Mouse (Mus musculus): ENCODE measurements around the gene Iars2.

Gene Iars2

DNA sequence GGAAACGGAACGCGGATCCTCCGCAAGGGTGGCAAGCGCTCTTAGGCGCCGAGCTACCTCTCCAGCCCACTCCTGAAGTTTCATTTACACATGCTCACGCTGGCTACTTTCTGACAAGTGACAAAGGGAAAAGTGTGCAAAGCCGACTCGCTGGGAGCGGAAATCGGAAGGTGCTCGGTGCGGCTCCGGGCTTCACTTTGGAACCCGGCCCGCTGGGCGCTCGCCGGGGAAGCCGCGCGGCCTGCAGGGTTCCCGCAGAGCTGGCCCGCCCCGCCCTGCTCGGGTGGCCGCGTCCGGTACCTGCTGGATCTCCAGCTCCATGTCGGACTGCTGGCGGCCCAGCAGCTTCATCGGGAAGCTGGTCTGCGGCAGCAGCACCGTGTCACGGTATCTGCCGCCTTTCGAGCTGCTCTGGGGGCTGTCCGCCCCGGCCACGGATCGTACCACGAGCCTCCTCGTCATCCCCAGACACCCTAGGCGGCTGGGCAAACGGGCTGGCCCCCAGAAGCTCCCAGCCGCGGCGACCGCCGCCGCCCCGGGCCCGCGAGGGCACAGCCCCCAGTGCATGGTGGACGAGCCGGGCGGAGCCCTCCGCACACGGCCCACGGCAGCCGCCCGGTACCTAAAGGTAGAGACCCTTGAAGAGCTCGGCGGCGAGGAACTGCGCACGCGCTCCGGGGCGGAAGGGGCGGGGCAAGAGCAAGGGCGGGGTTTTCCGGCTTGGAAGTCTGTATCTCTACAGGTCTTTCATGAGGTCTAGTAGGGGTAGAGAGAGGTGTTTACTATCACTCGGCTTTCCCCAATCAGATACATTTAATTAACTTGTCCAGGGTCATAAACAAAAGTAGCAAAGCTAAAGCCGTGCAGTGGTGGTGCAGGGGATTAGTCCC, at the start of gene Iars2:
Iars2 (minus strand) TSS at position 676 of the 890 bp plus-strand sequence.
- DNase-seq (ENCODE audit: low read depth, low spot score): peak; percentile 83

DNA sequence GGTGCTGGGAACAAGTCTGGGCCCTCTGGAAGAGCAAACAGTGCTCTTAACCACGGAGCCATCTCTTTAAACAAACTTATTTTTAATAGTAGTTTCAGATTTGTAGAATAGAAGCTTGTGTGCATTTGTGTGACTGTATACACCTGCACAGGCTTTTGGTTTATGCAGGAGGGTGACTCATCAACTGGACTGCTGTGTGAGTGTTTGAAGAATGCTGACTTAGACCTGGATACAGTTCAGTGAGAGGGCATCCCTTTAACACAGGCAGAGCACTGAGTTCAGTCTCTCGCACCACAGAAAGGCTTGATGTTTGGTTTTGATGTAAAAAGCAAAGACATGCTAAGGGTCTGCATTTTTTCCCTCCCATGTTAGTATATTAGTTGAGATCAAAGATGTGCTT, 48.2 kb upstream of the Iars2 start:
- DNase-seq (ENCODE audit: low read depth, low spot score): no peak

DNA sequence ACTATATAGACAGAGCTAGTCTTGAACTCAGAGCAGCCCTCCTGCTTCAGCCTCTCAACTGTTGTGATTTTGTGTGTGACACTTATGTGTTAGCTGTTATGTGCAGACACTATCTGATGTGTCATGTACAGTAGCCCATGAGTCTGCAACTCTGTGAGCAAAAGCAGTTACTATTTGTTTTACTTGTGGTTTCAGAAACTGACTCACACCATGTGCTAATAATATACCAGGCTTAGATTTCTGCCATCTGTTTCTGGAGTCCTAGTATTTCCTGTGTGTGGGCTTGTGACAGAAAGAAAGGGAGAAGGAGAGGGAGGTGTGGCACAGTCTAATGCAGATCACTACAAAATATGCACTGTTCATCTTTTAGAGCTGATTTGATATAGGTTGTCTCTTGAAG, 47.2 kb upstream of the Iars2 start:
- peak; percentile 89 for DNase-seq (ENCODE audit: low read depth, low spot score)

DNA sequence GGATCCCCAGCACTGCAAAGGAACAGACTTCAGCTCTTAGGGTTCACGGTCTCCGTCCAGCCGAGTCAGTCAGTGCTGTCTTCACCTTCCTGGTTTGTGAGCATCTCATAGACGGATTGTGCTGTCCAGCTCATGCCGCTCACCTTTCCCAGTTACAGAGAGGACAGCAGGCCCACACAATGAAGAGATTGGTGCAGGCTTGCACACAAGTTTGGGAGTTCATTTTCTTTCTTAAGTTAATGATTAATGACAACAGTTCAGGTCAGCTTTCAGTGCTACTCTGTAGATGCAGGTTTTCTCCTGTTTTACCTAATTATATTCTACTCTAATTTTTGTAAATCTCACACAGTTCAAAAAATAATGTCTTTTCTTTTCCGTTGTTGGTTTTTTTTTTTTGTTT, 40.8 kb upstream of the Iars2 start:
- no peak for DNase-seq (ENCODE audit: low read depth, low spot score)

DNA sequence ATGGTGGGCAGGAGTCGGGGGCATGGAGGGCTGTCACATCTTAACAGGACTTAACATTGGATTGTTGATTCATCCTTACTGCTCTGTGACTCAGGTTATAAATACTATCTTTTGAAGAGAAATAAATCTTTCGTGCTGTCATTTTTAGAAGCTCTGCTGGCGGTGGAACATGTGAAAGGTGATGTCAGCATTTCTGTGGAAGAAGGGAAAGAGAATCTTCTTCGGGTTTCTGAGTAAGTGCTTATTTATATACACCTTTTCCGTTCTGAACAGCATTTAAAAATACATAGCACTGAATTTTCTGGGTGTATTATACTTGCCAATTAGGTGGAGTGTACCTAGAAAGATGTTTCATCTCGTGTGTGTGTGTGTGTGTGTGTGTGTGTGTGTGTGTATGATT, 38.2 kb upstream of the Iars2 start:
- DNase-seq (ENCODE audit: low read depth, low spot score): no peak

DNA sequence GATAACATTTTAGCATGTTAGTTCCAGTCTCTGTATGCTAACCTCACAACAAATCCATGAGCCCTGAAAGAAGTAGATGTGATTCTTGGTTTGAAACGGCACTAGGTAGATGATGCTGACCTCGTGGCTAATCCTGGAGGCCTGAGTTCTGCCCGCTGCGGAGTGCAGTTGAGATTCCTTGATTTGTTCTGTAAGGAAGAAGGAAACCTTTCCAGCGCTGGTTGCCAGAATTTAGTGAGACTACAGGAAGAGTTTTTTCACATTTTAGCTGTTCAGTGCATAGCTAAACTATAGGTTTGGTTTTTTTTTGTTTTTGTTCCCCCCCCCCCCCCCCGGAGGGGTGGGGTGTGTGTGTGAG, 35.0 kb upstream of the Iars2 start:
- no peak for DNase-seq (ENCODE audit: low read depth, low spot score)

DNA sequence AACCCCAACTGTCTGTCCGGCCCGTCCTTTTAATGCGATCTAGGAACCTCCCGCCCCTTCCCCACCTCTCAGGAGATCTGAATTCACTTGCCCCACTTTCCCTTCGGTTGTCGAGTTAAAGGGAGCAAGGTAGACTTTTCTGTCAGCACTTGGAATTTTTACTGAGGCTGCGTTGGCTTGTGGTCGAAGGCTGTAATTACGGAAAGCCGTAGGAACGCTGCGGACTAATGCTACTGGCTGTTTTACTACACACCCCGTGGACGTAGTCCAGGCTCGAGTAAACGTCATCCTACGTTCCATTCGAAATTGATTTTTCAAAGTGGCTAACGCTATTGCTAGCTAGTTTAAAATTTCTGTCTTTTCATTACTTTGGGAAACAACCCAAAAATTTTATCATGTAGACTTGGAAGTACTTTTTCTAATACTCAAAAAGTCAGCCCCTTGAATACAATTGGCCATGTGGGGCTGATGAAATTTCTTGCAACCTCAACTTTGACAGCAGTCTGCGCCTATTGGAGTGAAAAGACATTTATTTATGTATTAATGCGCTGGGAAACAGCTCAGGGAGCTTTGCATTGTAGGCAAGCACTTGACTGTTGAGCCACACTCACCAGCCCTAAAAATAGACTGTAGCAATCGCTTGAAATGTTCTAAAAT, 34.5 kb upstream of the Iars2 start:
- peak; percentile 91 for DNase-seq (ENCODE audit: low read depth, low spot score)

DNA sequence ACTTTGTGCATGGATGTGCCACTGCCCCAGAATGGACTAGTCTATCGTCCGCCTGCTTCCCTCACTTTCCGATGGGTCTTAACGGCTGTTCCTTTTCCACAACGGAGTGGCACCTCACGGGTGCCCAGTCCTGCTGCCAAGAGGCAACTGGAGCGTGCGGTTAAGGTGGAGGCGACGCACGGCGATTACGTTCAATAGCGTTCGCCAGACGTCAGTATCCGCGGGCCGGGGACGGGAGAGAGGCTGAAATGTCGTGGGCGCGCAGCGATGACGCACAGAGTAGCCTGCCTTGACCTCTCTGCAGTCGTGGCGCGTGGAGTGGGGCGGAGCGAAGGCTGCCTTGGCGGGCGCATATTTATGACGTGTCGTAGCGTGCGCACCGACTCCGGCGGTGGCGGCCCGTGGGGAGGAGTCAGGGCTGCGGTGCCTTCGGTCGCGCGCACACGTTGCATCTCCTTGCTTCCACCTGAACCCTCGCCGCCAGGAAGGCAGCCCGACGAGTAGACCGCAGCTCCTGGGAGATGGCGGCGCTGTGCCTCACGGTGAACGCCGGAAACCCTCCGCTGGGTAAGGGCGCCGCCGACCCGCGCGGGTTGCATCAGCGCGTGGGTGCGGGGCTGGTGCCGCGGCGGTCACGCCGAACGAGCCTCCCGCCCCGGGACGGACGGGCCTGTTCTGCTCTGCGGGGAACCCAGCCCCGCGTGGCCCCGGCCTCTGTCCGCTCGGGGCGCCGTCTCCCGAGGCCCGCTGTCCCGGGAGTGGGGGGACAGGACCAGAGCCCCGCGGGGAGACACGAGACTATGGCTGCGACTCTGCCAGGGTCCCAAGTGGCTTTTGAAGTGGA, 33.7 kb upstream of the Iars2 start, which contains the start of gene Eprs:
Eprs (plus strand) TSS at position 368 of the 844 bp plus-strand sequence.
- DNase-seq (ENCODE audit: low read depth, low spot score): peak; percentile 97

DNA sequence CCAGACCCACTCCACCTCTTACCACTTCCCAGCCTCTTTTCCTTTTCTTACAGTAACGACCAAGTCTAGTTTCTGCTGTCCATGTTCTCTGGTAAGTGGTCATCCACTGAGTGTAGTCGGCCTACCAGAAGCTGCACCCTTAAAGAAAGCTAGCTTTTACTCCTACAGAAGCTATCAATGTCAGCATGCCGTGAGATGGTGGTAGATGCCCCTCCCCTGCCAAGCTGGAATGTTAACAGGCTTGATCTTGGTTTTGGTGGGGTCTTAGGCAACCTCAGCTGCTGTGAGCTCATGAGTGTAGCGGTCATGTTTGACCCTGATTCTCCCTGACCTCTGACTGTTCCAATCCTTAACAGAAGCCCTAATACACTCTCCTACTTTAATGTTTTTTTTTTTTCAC, 29.0 kb upstream of the Iars2 start:
- DNase-seq (ENCODE audit: low read depth, low spot score): no peak

DNA sequence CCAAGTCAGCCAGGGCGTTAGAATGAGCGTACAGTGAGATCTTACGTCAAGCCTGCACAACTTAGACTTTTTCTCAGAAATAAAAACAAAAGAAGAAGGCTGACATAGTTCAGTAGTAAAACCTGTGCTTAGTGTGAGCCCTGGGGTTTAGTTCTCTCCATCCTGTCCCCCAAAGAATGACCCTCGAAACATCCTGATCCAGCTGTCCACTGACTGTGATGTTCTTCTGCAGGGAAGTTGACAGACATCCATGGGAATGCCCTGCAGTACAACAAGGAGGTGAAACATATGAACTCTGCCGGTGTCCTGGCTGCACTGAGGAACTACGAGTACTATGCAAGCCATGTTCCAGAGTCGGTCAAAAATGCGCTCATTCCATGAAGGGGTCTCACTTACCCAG, 27.1 kb upstream of the Iars2 start:
- no peak for DNase-seq (ENCODE audit: low read depth, low spot score)

DNA sequence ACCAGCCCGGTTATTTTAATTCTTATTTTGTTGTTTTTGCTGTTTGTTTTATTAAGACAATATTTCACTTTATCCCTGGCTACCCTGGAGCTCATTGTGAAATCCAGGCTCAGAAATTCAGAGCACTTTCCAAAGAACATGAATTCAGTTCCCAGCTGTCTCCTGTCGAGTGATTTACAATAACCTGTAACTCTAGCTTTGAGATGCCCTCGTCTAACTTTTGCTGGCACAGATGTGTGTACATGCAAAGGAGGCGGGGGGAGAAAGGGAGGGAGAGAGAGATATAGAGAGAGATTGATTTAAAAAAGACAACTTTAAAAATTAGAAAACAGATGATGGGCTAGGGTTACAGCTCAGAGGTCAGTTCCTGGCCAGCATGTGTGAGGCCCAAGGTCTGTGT, 25.5 kb upstream of the Iars2 start:
- no peak for DNase-seq (ENCODE audit: low read depth, low spot score)

DNA sequence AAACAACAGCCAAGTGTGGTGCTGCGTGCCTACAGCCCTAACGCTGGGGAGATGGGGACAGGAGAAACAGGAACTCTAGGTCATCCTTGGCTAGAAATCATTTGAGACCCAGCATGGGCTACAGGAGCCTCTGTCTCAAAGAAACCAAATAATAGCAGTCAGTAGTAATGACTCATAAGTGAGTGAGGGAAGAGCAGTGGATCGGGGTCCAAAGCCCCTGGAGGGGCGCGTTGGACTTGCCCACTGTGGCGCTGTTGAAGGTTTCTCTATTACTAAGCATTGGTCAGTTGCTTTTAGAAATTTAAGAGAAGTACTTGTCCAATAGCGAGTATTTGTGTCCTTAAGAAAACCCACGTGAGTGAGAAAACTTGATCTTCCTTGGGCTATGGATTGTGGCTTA, 24.2 kb upstream of the Iars2 start:
- no peak for DNase-seq (ENCODE audit: low read depth, low spot score)

DNA sequence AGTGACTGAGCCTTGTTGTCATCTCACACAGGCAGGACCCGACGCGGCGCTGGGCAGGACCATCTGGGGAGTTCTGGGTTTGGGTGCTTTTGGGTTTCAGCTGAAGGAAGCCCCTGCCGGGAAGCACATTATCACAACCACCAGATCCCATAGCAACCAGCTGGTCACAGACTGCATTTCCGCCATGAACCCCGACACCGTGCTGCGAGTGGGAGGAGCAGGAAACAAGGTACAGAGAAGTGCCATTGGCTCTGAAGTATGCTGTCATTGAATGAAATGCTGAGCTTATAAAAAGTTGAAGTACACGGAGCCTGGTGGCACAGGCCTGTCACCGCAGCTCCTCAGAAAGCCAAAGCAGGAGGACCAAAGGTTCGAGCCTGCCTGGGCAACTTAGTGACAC, 23.0 kb upstream of the Iars2 start:
- DNase-seq (ENCODE audit: low read depth, low spot score): no peak

DNA sequence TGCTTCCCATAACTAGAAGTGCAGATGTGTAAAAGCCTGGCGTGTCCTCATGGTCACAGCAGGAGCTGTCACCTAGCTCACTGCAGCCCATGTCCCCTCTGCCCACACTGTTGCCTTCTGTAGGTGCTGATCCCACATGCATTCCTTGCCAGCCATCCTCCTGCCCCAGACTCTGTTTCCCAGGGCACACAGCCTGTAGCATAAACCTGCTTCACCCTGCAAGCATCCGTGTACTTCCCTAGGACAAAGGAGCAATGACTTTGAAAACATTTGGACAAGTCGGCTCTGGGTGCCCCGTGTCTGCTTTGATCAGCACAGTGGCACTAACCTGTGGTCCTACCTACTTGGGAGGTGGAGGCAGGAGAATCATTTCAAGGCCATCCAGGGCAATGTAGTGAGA, 21.4 kb upstream of the Iars2 start:
- DNase-seq (ENCODE audit: low read depth, low spot score): no peak

DNA sequence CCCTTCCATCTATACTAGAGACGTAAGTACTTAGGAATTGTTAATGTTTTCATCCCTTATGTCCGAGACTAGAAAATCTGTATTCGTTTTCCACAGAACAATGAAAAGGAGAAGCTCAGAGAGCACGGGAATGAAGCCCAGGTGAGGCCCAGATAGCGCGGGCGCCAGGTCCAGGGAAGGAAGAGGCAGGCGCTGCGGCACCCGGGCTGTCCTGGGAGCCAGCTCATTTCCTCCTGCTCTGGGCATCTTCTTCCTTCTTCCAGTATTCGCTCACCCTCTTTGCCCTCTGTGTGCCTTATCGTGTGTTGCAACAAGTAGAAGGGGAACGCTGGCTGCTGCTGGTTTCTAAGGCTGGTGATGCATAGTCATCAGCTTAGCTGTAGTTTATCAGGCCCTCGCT, 20.5 kb upstream of the Iars2 start:
- DNase-seq (ENCODE audit: low read depth, low spot score): no peak

DNA sequence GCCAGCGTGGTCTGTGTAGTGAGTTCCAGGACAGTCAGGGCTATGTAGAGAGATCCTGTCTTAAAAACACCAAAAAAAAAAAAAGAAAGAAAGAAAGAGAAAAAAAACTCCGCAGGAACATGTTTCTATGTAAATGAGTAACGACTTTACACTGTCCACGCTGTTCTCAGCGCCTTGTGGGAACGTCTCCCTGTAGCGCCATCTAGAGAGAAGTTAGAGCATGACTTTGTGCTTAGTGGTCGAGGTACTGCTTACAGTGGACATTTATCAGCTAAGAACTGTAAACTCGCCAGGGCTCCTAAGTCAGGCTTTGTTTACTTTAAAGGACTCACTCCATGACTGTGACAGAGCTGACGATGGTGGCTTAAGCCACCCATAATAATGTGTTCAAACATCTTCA, 17.0 kb upstream of the Iars2 start:
- no peak for DNase-seq (ENCODE audit: low read depth, low spot score)

DNA sequence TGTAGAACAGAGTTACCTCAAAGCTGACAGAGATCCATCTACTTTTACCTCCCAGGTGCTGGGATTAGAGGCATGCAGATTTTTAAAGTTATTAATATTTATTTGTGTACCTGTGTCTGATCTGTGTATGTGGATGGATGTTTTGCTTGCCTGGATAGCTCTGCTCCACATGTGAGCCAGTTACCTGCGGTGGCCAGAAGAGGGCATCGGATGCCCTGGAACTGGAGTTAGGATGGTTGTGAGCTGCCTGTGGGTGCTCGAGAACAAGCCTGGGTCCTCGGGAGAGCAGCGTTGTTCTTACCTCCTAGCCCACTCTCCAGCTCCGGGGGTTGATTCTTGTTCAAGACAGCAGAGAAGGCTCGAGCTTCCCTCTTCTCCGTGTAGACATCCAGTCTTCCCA, 14.2 kb upstream of the Iars2 start:
- no peak for DNase-seq (ENCODE audit: low read depth, low spot score)

DNA sequence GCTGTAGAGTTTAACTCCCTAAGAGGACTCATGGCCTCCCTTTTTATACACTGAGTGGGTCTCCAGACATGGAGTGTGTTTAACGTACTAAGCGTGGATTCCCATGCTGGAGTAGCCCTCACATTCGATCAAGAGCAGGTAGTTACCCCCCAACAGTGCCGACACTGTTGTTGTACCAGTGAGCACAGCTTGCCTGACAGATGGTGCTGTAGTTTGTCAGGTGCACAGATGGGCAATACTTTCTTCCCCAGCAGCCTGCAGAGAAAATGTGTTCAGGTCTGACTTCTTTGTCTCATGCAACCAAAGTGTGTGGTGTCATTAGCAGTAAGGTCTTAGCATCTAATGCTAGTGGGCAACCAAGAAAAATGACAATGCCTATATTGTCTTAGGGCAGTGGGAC, 13.2 kb upstream of the Iars2 start:
- no peak for DNase-seq (ENCODE audit: low read depth, low spot score)

DNA sequence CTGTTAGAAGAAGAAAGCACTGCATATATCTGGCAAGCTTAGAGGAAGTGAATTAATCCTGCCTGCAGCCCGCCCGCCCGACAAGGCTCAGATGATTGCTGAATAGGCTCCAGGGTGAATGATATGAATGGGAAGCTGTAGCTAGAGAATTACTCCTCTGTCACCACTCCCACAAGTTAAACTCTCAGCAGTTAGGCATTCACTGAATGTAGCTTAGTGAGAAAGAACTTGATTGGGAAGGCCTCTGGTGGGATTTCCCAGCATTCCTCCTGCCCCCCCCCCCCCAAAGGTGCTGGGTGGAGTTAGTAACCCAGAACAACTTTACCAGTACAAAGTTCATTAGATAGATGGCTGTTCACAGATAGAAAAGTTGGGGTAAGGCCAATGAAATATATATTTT, 7.3 kb upstream of the Iars2 start:
- no peak for DNase-seq (ENCODE audit: low read depth, low spot score)

DNA sequence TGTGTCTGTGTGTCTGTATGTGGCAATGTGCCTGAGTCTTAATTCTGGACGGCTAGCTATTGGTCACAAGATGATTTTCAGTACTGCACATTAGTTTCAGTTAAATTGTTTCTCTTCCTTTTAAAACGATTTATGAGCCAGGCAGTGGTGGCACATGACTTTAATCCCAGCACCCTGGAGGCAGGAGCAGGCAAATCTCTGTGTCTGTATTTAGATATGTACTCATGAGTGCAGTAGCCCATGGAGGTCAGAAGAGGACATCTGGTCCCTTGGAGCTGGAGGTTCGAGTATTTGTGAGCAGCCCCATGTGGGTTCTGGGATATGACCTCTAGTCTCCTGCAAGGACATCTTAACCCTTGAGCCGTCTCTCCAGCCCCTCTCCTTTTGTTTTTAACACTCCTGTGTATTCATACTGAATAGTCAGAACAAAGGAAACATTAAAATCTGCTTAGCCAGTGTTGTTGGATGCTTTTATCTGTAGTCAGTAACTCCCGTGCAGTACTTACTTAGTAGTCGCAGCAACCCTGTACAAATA, 6.1 kb upstream of the Iars2 start:
- DNase-seq (ENCODE audit: low read depth, low spot score): no peak

DNA sequence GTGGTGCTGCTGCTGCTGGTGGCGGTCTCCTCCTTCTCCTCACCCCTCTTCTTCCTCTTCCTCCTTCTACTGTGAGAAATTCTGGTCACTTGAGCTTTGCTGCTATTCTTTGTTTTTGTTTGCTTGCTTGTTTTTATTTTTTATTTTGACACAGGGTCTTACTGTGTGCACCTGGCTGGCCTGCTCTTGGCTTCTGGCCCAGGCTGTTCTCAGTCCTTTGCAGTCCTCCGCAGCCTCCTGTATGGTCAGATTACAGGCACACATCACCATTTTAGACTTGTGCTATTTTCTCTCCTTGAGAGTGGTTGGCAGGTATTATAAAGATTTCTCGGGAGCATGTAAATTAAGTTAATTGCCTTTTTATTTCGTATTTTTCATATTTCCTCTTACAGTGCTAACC, 4.9 kb upstream of the Iars2 start:
- DNase-seq (ENCODE audit: low read depth, low spot score): no peak

DNA sequence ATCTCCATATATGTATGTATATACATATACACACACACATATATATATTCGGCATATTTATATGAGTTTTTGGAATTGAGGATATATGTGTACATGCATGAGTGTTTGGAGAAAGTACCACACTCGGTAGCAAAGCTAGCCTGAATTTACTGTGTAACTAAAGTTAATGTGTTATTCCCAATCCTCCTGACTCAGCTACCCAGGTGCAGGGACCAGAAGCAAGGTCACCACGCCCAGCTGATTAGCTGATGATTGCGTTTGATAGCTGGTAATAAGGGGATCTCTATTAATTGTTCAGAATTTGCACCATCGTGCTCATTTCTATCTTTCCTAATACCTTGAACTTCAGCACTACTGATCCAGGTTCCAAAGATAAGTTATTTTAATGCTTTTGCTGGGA, 4.5 kb upstream of the Iars2 start:
- no peak for DNase-seq (ENCODE audit: low read depth, low spot score)
